Mouse (Mus musculus): Measurements from ENCODE around the gene Nlrp14.
"Not testable (repeated sequence)": the region's sequence is repeated elsewhere in the genome, so short reads cannot be mapped to it uniquely, and the experiment has no call there.

- not testable (repeated sequence) for TF ChIP-seq EP300, CTCF (IDR thresholded peaks at IDR 0.05)
Measured at GRCm38 (mm10) chr7:107130983-107131382, 35.8 kb upstream of the Nlrp14 start, which contains the start of gene Olfr715.
